Mouse (Mus musculus) embryonic facial prominence, embryonic 12.5 days (tissue): ENCODE measurements around the gene Rnf208. TPM values are rescaled to one million over a fixed set of nuclear protein-coding genes. Genes with fewer than 3 reads are reported as not detected.

Experiments used
- ATAC-seq: fragments of 200-750 bp; cut with Nextera tagmentation; 2 replicates; pipeline ENCODE4 v1.8.0; 2017; ENCODE audit not compliant: insufficient number of reproducible peaks, insufficient read depth, low FRiP score, low TSS enrichment
- H3K27ac ChIP-seq: fragments of 300-500 bp; sonication (generic); 2 replicates; pipeline ENCODE4 v1.5.1; 2016; ENCODE audit warnings: mild to moderate bottlenecking
- H3K27me3 ChIP-seq: fragments of 300-500 bp; sonication (generic); 2 replicates; pipeline ENCODE4 v1.6.1; 2016; ENCODE audit warnings: mild to moderate bottlenecking, moderate library complexity
- H3K36me3 ChIP-seq: fragments of 300-500 bp; sonication (generic); 2 replicates; pipeline ENCODE4 v1.6.1; 2016; ENCODE audit warnings: mild to moderate bottlenecking
- H3K4me1 ChIP-seq: fragments of 300-500 bp; sonication (generic); 2 replicates; pipeline ENCODE4 v1.6.1; 2016
- H3K4me2 ChIP-seq: fragments of 300-500 bp; sonication (generic); replicated peaks from 2 replicates; pipeline ENCODE4 v1.6.1; 2016; ENCODE audit warnings: mild to moderate bottlenecking, moderate library complexity
- H3K4me3 ChIP-seq: fragments of 300-500 bp; sonication (generic); 2 replicates; pipeline ENCODE4 v1.5.1; 2016; ENCODE audit warnings: mild to moderate bottlenecking
- H3K9ac ChIP-seq: fragments of 300-500 bp; sonication (generic); 2 replicates; pipeline ENCODE4 v1.6.1; 2016; ENCODE audit warnings: mild to moderate bottlenecking, moderate library complexity
- H3K9me3 ChIP-seq: fragments of 300-500 bp; sonication (generic); 2 replicates; pipeline ENCODE4 v1.6.1; 2016; ENCODE audit warnings: mild to moderate bottlenecking, moderate library complexity
- WGBS: fragments of 180-500 bp; shearing (Covaris S2); methylation state at CpG from one replicate; pipeline ENCODE4 v1.1.7; 2016; 5-methylcytosine and 5-hydroxymethylcytosine counted together
- polyA plus RNA-seq: library from polyadenylated mRNA; unstranded; fragments of >200 nt; fragmentation: Nextera tagmentation; extraction: Ambion mirVana; gene quantifications from 2 replicates; pipeline ENCODE4 v1.2.1, GENCODE M21; 2016

The Rnf208 gene
- polyA plus RNA-seq, 1 experiment from 2014 or later = 9.4 TPM

GRCm38 (mm10) chr2:25236614-25237013 is 5.4 kb upstream of the Rnf208 start, which contains the start of gene Rnf224:
Gene Rnf224 (minus strand): TSS chr2:25236787.
- H3K4me2 ChIP-seq = no peak within 1 kb of the TSS
- no peak within 1 kb of the TSS for H3K27ac ChIP-seq
- no peak for ATAC-seq
- peaks cover 11% of the 10 kb centered on the region for H3K4me1 ChIP-seq
- no peak within 1 kb of the TSS for H3K4me3 ChIP-seq
- 32% methylated on average over 8 of the region's 8 CpGs for WGBS
- H3K9ac ChIP-seq = no peak within 1 kb of the TSS
- H3K36me3 ChIP-seq = no peaks in the 10 kb centered on the region
- no peaks in the 10 kb centered on the region for H3K9me3 ChIP-seq
- peaks cover 31% of the 10 kb centered on the region for H3K27me3 ChIP-seq

- Histone ChIP-seq H3K4me3 (no peak overlapping the region), H3K27me3 (peaks cover 33% of the 10 kb centered on the region), H3K9me3 (no peaks in the 10 kb centered on the region), H3K36me3 (no peaks in the 10 kb centered on the region), H3K4me1 (peaks cover 18% of the 10 kb centered on the region), H3K27ac (no peak overlapping the region), H3K9ac (no peak overlapping the region), H3K4me2 (no peak overlapping the region)
- ATAC-seq = no peak
- WGBS = 68% methylated on average over 4 of the region's 4 CpGs
These were observed 4.5 kb upstream of the Rnf208 start for GRCm38 (mm10) chr2:25237522-25237921.

DNA sequence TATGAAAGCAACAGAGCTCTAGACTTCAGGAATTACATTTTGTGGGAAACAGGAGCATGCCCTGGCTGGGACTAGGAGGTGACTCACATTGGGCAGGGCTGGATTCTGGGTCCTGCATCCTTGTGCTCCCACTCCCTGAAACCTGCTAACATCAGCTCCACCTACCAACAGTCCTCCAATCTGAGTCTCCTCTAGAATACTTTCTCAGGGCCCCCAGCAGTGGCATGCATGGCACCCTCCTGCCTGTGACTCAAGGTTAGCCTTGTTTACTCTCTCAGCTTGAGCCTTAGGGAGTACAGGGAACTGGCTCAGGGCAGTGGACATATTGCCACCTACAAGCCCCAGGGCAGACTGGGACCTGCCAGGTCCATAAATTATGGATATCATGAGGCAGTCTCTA is 3.9 kb upstream of the Rnf208 start:
- Histone ChIP-seq H3K9ac (no peak overlapping the region), H3K27me3 (peaks cover 38% of the 10 kb centered on the region), H3K27ac (no peak overlapping the region), H3K9me3 (no peaks in the 10 kb centered on the region), H3K4me2 (no peak overlapping the region), H3K4me3 (no peak overlapping the region), H3K4me1 (peaks cover 22% of the 10 kb centered on the region), H3K36me3 (no peaks in the 10 kb centered on the region)
- ATAC-seq = no peak

DNA sequence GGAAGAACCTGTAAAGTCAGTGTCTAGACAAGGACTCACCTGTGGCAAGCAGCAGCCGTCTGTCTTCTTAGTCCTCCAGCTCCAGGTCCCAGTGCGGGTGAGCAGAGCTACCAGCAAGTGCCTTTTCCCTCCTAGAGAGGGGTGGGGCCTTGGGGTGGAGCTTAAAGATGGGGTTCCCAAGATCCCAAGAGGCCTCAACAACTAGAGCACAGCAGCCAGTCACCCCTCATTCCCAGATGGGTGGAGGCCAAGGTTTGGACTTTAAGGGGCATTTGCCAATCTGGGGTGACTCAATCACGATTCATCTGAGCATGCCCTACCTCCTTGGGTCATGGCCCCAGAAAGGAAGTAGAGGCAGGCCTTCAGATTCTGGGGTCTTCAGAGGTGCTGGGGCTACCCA is 2.3 kb upstream of the Rnf208 start:
- Histone ChIP-seq H3K4me3 (no peak overlapping the region), H3K27ac (no peak overlapping the region)
- no peak for ATAC-seq

GRCm38 (mm10) chr2:25240310-25240709 is 1.7 kb upstream of the Rnf208 start:
- Histone ChIP-seq H3K9me3 (no peaks in the 10 kb centered on the region), H3K36me3 (peaks cover 2% of the 10 kb centered on the region; the same call in 1 of the 2 replicates), H3K4me2 (peak overlapping the region; percentile 98), H3K4me1 (peaks cover 22% of the 10 kb centered on the region), H3K27ac (peak overlapping the region; percentile 8; the same call in 1 of the 2 replicates), H3K27me3 (peaks cover 46% of the 10 kb centered on the region), H3K4me3 (peak overlapping the region; percentile 34), H3K9ac (0 out of 2 replicates have a peak overlapping the region, but pooled peaks have one; percentile 6)
- no peak for ATAC-seq
- WGBS = 48% methylated on average over 8 of the region's 8 CpGs

More for the DNA sequence above, 2.3 kb upstream of the Rnf208 start:
- Histone ChIP-seq H3K9ac (no peak overlapping the region), H3K4me2 (no peak overlapping the region), H3K4me1 (peaks cover 22% of the 10 kb centered on the region), H3K9me3 (no peaks in the 10 kb centered on the region), H3K27me3 (peaks cover 49% of the 10 kb centered on the region), H3K36me3 (no peaks in the 10 kb centered on the region)
- WGBS = 86% methylated on average over 3 of the region's 3 CpGs

GRCm38 (mm10) chr2:25240723-25241437 is 1.2 kb upstream of the Rnf208 start:
- Histone ChIP-seq H3K27me3 (peaks cover 43% of the 10 kb centered on the region), H3K4me3 (peak overlapping the region; percentile 34), H3K9me3 (no peaks in the 10 kb centered on the region), H3K36me3 (peaks cover 6% of the 10 kb centered on the region; the same call in 1 of the 2 replicates), H3K27ac (peak overlapping the region; percentile 8; the same call in 1 of the 2 replicates), H3K4me2 (peak overlapping the region; percentile 98), H3K4me1 (peaks cover 22% of the 10 kb centered on the region), H3K9ac (peak overlapping the region; percentile 24; the same call in 1 of the 2 replicates)
- ATAC-seq = peak; percentile 81
- 1% methylated on average over 29 of the region's 29 CpGs for WGBS

DNA sequence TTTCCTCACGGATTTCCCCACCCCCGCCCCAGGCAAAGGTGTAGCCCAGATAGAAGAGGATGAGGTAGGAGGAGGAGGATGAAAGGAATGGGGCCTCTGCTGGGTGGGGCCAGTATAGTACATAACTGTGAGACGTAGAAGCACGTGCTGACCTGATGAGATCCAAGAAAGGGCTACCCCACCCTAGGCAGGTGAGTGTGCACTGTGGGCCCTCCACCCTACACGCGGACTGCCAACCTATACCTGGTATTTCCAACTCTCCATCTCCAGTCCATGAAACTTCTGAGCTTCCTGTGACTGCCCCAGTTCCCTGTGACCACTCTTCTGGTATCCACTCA is 648 bp upstream of the Rnf208 start:
- H3K9me3 ChIP-seq = no peaks in the 10 kb centered on the region
- peak overlapping the region; percentile 52 for H3K4me3 ChIP-seq
- H3K4me1 ChIP-seq = peaks cover 22% of the 10 kb centered on the region
- 21% methylated on average over 6 of the region's 6 CpGs for WGBS
- peaks cover 11% of the 10 kb centered on the region for H3K36me3 ChIP-seq
- 0 out of 2 replicates have a peak, but pooled peaks have one; percentile 19 for ATAC-seq
- no peak overlapping the region for H3K27ac ChIP-seq
- H3K4me2 ChIP-seq = peak overlapping the region; percentile 98
- H3K9ac ChIP-seq = no peak overlapping the region
- H3K27me3 ChIP-seq = peaks cover 39% of the 10 kb centered on the region

- H3K9ac ChIP-seq = 0 out of 2 replicates have a peak overlapping the region, but pooled peaks have one; percentile 52
- H3K9me3 ChIP-seq = no peaks in the 10 kb centered on the region
- WGBS = 77% methylated on average over 8 of the region's 8 CpGs
- ATAC-seq = no peak
- no peak overlapping the region for H3K4me3 ChIP-seq
- no peak overlapping the region for H3K27ac ChIP-seq
- peak overlapping the region; percentile 98; the same call in 1 of the 2 replicates for H3K4me2 ChIP-seq
- H3K27me3 ChIP-seq = peaks cover 34% of the 10 kb centered on the region
- H3K4me1 ChIP-seq = peaks cover 22% of the 10 kb centered on the region
- peaks cover 25% of the 10 kb centered on the region for H3K36me3 ChIP-seq
These were observed 1.3 kb downstream of the Rnf208 start for GRCm38 (mm10) chr2:25243342-25243741.

GRCm38 (mm10) chr2:25244144-25244543 is 2.1 kb downstream of the Rnf208 start:
- no peak for ATAC-seq
- no peaks in the 10 kb centered on the region for H3K9me3 ChIP-seq
- 89% methylated on average over 4 of the region's 4 CpGs for WGBS

GRCm38 (mm10) chr2:25246183-25247072 is 4.4 kb downstream of the Rnf208 start, which contains the start of gene AL732309.1:
Gene AL732309.1 (minus strand): TSS chr2:25246863.
- no peak within 1 kb of the TSS for H3K4me3 ChIP-seq
- no peak for ATAC-seq
- H3K9ac ChIP-seq = peak within 1 kb of the TSS; percentile 15; the same call in 1 of the 2 replicates
- H3K27me3 ChIP-seq = peaks cover 28% of the 10 kb centered on the region
- no peak within 1 kb of the TSS for H3K27ac ChIP-seq
- peaks cover 48% of the 10 kb centered on the region for H3K36me3 ChIP-seq
- no peaks in the 10 kb centered on the region for H3K9me3 ChIP-seq
- WGBS = 93% methylated on average over 10 of the region's 10 CpGs
- no peak within 1 kb of the TSS for H3K4me2 ChIP-seq
- peaks cover 13% of the 10 kb centered on the region for H3K4me1 ChIP-seq

More at GRCm38 (mm10) chr2:25244144-25244543, 2.1 kb downstream of the Rnf208 start:
- Histone ChIP-seq H3K9ac (no peak overlapping the region), H3K4me3 (no peak overlapping the region), H3K27me3 (peaks cover 34% of the 10 kb centered on the region), H3K4me2 (no peak overlapping the region), H3K27ac (no peak overlapping the region), H3K4me1 (peaks cover 22% of the 10 kb centered on the region), H3K36me3 (peaks cover 33% of the 10 kb centered on the region)

DNA sequence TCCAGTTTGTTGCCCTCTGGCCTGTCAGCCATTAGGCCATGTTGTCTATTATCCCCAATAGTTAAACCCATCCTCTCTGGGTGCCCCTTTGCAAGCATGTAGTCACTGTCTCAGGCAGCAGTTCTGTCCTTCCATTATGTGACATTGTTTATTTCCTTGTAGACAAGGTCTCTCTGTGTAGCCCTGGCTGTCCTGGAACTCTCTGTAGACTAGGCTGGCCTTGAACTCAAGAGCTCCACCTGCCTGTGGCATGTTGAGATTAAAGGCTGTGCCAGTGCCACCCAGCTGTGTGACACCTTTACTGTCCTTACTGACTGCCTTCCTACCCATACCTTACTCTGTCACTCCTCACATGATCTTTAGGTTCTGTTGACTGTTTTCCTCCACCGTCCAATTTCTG is 10.3 kb downstream of the Rnf208 start:
- peaks cover 14% of the 10 kb centered on the region for H3K4me1 ChIP-seq
- no peaks in the 10 kb centered on the region for H3K9me3 ChIP-seq
- ATAC-seq = no peak
- H3K4me2 ChIP-seq = no peak overlapping the region
- no peak overlapping the region for H3K27ac ChIP-seq
- 83% methylated on average over 1 of the region's 1 CpGs for WGBS
- no peaks in the 10 kb centered on the region for H3K27me3 ChIP-seq
- peaks cover 34% of the 10 kb centered on the region for H3K36me3 ChIP-seq
- no peak overlapping the region for H3K9ac ChIP-seq
- no peak overlapping the region for H3K4me3 ChIP-seq
